Mouse (Mus musculus): ENCODE data around the gene Vmn2r77. TPM values are rescaled to one million over a fixed set of nuclear protein-coding genes. Genes with fewer than 3 reads are reported as not detected.
"Not testable (repeated sequence)": the region's sequence is repeated elsewhere in the genome, so short reads cannot be mapped to it uniquely, and the experiment has no call there.

The Vmn2r77 gene
- not detected in 2 replicates for polyA plus RNA-seq (2015; fragmentation: Nextera tagmentation; extraction: Ambion mirVana)

GRCm38 (mm10) chr7:86794727-86795126 is at the start of gene Vmn2r77:
TSS of gene Vmn2r77 (plus strand) at chr7:86795027.
- no peak for ATAC-seq
- H3K4me2 ChIP-seq (replicated peaks) = no peak within 1 kb of the TSS
- H3K4me1 ChIP-seq (replicated peaks) = no peaks in the 10 kb centered on the region
- no peaks in the 10 kb centered on the region for H3K36me3 ChIP-seq
- H3K9ac ChIP-seq (replicated peaks) = no peak within 1 kb of the TSS
- H3K4me3 ChIP-seq (replicated peaks) = no peak within 1 kb of the TSS
- no peaks in the 10 kb centered on the region for H3K27me3 ChIP-seq
- no peak within 1 kb of the TSS for H3K27ac ChIP-seq
- no peaks in the 10 kb centered on the region for H3K9me3 ChIP-seq

- Histone ChIP-seq H3K36me3 (no peaks in the 10 kb centered on the region), H3K9ac (replicated peaks) (no peak overlapping the region), H3K4me2 (replicated peaks) (no peak overlapping the region), H3K4me3 (replicated peaks) (no peak overlapping the region), H3K27ac (no peak overlapping the region), H3K27me3 (no peaks in the 10 kb centered on the region), H3K4me1 (replicated peaks) (no peaks in the 10 kb centered on the region), H3K9me3 (no peaks in the 10 kb centered on the region)
- WGBS = 94% methylated on average over 1 of the region's 1 CpGs
- ATAC-seq = no peak
Measured at GRCm38 (mm10) chr7:86760751-86761150, 34.1 kb upstream of the Vmn2r77 start.

- H3K9ac ChIP-seq (replicated peaks) = no peak overlapping the region
- H3K9me3 ChIP-seq = no peaks in the 10 kb centered on the region
- no peaks in the 10 kb centered on the region for H3K27me3 ChIP-seq
- ATAC-seq = no peak
- no peak overlapping the region for H3K4me2 ChIP-seq (replicated peaks)
- H3K27ac ChIP-seq = no peak overlapping the region
- H3K4me1 ChIP-seq (replicated peaks) = no peaks in the 10 kb centered on the region
- no peak overlapping the region for H3K4me3 ChIP-seq (replicated peaks)
- no peaks in the 10 kb centered on the region for H3K36me3 ChIP-seq
Measured at GRCm38 (mm10) chr7:86764628-86765027, 30.2 kb upstream of the Vmn2r77 start.

- Histone ChIP-seq H3K9me3 (no peaks in the 10 kb centered on the region), H3K36me3 (no peaks in the 10 kb centered on the region), H3K4me1 (replicated peaks) (peaks cover 9% of the 10 kb centered on the region), H3K9ac (replicated peaks) (no peak overlapping the region), H3K4me3 (replicated peaks) (no peak overlapping the region), H3K27me3 (no peaks in the 10 kb centered on the region), H3K4me2 (replicated peaks) (no peak overlapping the region), H3K27ac (no peak overlapping the region)
- 90% methylated on average over 3 of the region's 3 CpGs for WGBS
- no peak for ATAC-seq
Measured at GRCm38 (mm10) chr7:86771621-86772020, 23.2 kb upstream of the Vmn2r77 start.

- Histone ChIP-seq H3K4me2 (replicated peaks) (peak within 1 kb of the TSS; percentile 47), H3K27ac (no peak within 1 kb of the TSS), H3K9ac (replicated peaks) (0 out of 2 replicates have a peak within 1 kb of the TSS, but pooled peaks have one; percentile 30), H3K4me1 (replicated peaks) (peaks cover 9% of the 10 kb centered on the region), H3K36me3 (no peaks in the 10 kb centered on the region), H3K9me3 (no peaks in the 10 kb centered on the region), H3K27me3 (no peaks in the 10 kb centered on the region), H3K4me3 (replicated peaks) (peak within 1 kb of the TSS; percentile 22)
- peak; percentile 43; the same call in 1 of the 2 replicates for ATAC-seq
- 5% methylated on average over 11 of the region's 11 CpGs for WGBS
Measured at GRCm38 (mm10) chr7:86775617-86776325, 19.1 kb upstream of the Vmn2r77 start, which contains the start of gene Folh1. TSS of gene Folh1 (minus strand) at chr7:86775943.

- H3K9ac ChIP-seq (replicated peaks); H3K27me3 ChIP-seq; H3K4me3 ChIP-seq (replicated peaks); H3K4me2 ChIP-seq (replicated peaks); H3K36me3 ChIP-seq; ATAC-seq; H3K4me1 ChIP-seq (replicated peaks); H3K27ac ChIP-seq; H3K9me3 ChIP-seq: not testable (repeated sequence)
- 89% methylated on average over 5 of the region's 5 CpGs for WGBS
Measured at GRCm38 (mm10) chr7:86815241-86815640, 20.4 kb downstream of the Vmn2r77 start.

GRCm38 (mm10) chr7:86815716-86816115 is 20.9 kb downstream of the Vmn2r77 start:
- not testable (repeated sequence) for H3K27me3 ChIP-seq; H3K36me3 ChIP-seq; H3K27ac ChIP-seq; H3K4me3 ChIP-seq (replicated peaks); H3K4me2 ChIP-seq (replicated peaks); H3K9ac ChIP-seq (replicated peaks); ATAC-seq; H3K4me1 ChIP-seq (replicated peaks); H3K9me3 ChIP-seq
- WGBS = 86% methylated on average over 6 of the region's 6 CpGs

GRCm38 (mm10) chr7:86816466-86816865 is 21.6 kb downstream of the Vmn2r77 start:
- Histone ChIP-seq H3K4me2 (replicated peaks) (no peak overlapping the region), H3K27ac (no peak overlapping the region), H3K4me1 (replicated peaks) (no peaks in the 10 kb centered on the region), H3K27me3 (no peaks in the 10 kb centered on the region), H3K36me3 (no peaks in the 10 kb centered on the region), H3K9ac (replicated peaks) (no peak overlapping the region), H3K4me3 (replicated peaks) (no peak overlapping the region), H3K9me3 (no peaks in the 10 kb centered on the region)
- no peak for ATAC-seq
- WGBS = 80% methylated on average over 1 of the region's 1 CpGs

Other genes starting within 250 kb of the Vmn2r77 start
- gene Olfr295, start 211.2 kb upstream of the Vmn2r77 start, polyA plus RNA-seq (2015; fragmentation: Nextera tagmentation; extraction: Ambion mirVana) = not detected in 2 replicates
- gene Olfr294, start 178.4 kb upstream of the Vmn2r77 start, polyA plus RNA-seq (2015; fragmentation: Nextera tagmentation; extraction: Ambion mirVana) = not detected in 2 replicates
- gene Olfr293, start 146.0 kb upstream of the Vmn2r77 start, polyA plus RNA-seq (2015; fragmentation: Nextera tagmentation; extraction: Ambion mirVana) = not detected in 2 replicates
- gene Olfr292, start 106.7 kb upstream of the Vmn2r77 start, polyA plus RNA-seq (2015; fragmentation: Nextera tagmentation; extraction: Ambion mirVana) = not detected in 2 replicates
- gene Folh1, start 19.1 kb upstream of the Vmn2r77 start, polyA plus RNA-seq (2015; fragmentation: Nextera tagmentation; extraction: Ambion mirVana) = 0.15 TPM in 1 of 2 replicates, not detected in the other
- gene Vmn2r78, start 120.1 kb downstream of the Vmn2r77 start, polyA plus RNA-seq (2015; fragmentation: Nextera tagmentation; extraction: Ambion mirVana) = not detected in 2 replicates
- not detected in 2 replicates for gene Vmn2r79, start 201.1 kb downstream of the Vmn2r77 start, polyA plus RNA-seq (2015; fragmentation: Nextera tagmentation; extraction: Ambion mirVana)

Measured in midbrain, embryonic 13.5 days (tissue).